Mouse (Mus musculus): Measurements from ENCODE around the gene Gabrp.

DNA sequence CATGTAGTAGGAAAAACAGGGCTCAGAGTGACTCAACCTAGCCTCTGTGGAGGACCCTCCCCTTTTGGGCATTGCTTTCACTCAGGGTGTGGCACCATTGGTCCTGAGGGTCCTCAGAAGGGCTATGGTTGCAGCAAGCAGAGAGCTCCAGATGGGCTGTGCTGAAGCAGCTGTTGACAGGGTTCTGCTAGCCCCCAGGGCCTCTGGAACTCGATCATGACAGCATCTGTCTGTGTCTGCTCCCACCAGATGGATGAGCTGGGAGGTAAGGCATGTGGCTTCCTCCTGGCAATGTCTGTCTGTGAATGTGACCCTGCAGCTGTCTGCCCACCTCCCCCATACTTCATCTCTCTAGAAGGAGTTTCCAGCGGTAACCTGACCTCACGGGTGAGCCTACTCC, 29.0 kb upstream of the Gabrp start:
- TF ChIP-seq CTCF (conservative IDR thresholded peaks at IDR 0.05 in 1 of 2, IDR thresholded peaks at IDR 0.05 in 1 of 2; ENCODE audit: low read depth in 2 of 2, low read length in 2 of 2), result no peak
- no peak for TF ChIP-seq NRF1 (IDR thresholded peaks at IDR 0.05; ENCODE audit: low read depth, low read length)
- TF ChIP-seq PAX5 (IDR thresholded peaks at IDR 0.05; ENCODE audit: low read length), result no peak
- no peak for TF ChIP-seq ELF1 (IDR thresholded peaks at IDR 0.05; ENCODE audit: low read depth, low read length)
- TF ChIP-seq KAT2A (IDR thresholded peaks at IDR 0.05; ENCODE audit: insufficient replicate concordance, low read length), result no peak
